9 mouse cellular contexts compared by ENCODE assay signal in the genomic region with DNA sequence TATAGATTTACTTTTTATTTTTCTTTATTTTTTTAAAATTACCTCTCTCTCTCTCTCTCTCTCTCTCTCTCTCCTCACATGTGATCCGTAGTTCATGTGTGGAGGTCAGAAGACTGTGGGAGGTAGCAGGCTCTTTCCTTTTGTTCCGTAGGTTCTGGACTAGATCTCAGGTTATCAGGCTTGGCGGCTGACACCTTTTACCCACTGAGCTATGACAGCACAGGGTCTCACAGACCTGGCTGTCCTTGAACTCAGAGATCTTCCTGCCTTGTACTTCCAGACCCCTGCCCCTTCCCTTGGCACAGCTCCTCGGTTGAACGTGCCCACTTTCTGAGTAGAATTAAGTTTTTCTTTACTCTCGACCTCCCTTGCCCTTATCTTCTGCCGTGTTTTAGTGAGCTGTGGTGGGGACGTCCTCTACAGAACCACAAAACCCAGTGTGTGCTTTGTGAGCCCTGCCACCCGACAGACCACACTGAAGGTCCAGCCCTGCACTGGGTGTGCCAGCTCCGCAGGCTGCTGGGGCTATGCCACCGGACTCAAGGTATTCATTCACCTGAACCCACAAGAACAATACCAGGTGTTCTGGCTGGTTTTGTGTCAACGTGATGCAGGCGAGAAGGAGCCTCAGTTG. TPM values are rescaled to one million over a fixed set of nuclear protein-coding genes. Genes with fewer than 3 reads are reported as not detected.
DNase-seq lines count a peak whose midpoint lies in the region; ATAC-seq and TF ChIP-seq lines count a peak whose summit lies in the region.
"Had no signal": no experiment of that assay in that cellular context is flagged by ENCODE, and none has a peak within 500 bp of the region (broad histone marks: within the 10 kb centered on the region; RNA-seq: fewer than 3 reads in every experiment).

No protein-coding gene starts in this region.

- DNase-seq in left cerebral cortex, adult 2 months (ENCODE audit: extremely low spot score in 1 of 2, low spot score in 2 of 2) = no peak
- DNase-seq in left cerebral cortex, adult 8-10 months (ENCODE audit: low spot score in 2 of 2) = no peak
- no peak for DNase-seq in forebrain, embryonic 10.5 days (ENCODE audit: extremely low spot score, low spot score)
- no peak for DNase-seq in adrenal gland, postnatal 14 days
- no peak for DNase-seq in thymus, postnatal 14 days
- no peak for DNase-seq in layer of hippocampus, postnatal 25 days (ENCODE audit: extremely low spot score in 1 of 2, low spot score in 1 of 2)

- no peaks in the 10 kb centered on the region for H3K36me3 ChIP-seq in forebrain, embryonic 10.5 days (replicated peaks)
- H3K36me3 ChIP-seq in intestine, embryonic 16.5 days (ENCODE audit: control insufficient read depth, insufficient read depth, low read length) = no peaks in the 10 kb centered on the region
- no peaks in the 10 kb centered on the region for H3K36me3 ChIP-seq in myocyte (ENCODE audit: control insufficient read depth, insufficient read depth)

- peak overlapping the region; percentile 62 for H3K4me2 ChIP-seq in intestine, embryonic 16.5 days (ENCODE audit: low read depth, low read length)
- H3K4me2 ChIP-seq in myocyte (ENCODE audit: low read depth) = peak overlapping the region; percentile 77

- no peaks in the 10 kb centered on the region for H3K9me3 ChIP-seq in forebrain, embryonic 10.5 days
- H3K9me3 ChIP-seq in intestine, embryonic 16.5 days (ENCODE audit: control insufficient read depth, low read length) = no peaks in the 10 kb centered on the region

- no peaks in the 10 kb centered on the region for H3K79me2 ChIP-seq in myocyte (ENCODE audit: control insufficient read depth, insufficient read depth)

- TF ChIP-seq POLR2A in myocyte (IDR thresholded peaks at IDR 0.05; ENCODE audit: insufficient read length, low read depth) = no peak

- intact Hi-C loops in left cerebral cortex, adult 2 months (cut with DNase I) = loop anchor here (5.0 kb wide), 1 partner anchor 94 kb away; the partner anchor contains the start of gene Grasp

- H3K27ac ChIP-seq in left cerebral cortex, adult 2 months = peak overlapping the region; percentile 29
- peak overlapping the region; percentile 48 for H3K27ac ChIP-seq in forebrain, embryonic 10.5 days
- no peak overlapping the region for H3K27ac ChIP-seq in intestine, embryonic 16.5 days (ENCODE audit: low read length)

- no peak overlapping the region for H3ac ChIP-seq in myocyte (ENCODE audit: control insufficient read depth, insufficient read length)

- 74% methylated on average over 13 of the region's 13 CpGs for WGBS in forebrain, embryonic 10.5 days
- 62% methylated on average over 13 of the region's 13 CpGs for WGBS in intestine, embryonic 16.5 days

- peaks cover 10% of the 10 kb centered on the region; the same call in 1 of the 2 replicates for H3K27me3 ChIP-seq in forebrain, embryonic 10.5 days (ENCODE audit: poor library complexity, severe bottlenecking)
- no peaks in the 10 kb centered on the region for H3K27me3 ChIP-seq in intestine, embryonic 16.5 days (replicated peaks; ENCODE audit: control insufficient read depth, insufficient read depth, low read length)
- no peaks in the 10 kb centered on the region for H3K27me3 ChIP-seq in myocyte (ENCODE audit: control insufficient read depth, insufficient read depth, insufficient read length)
- H3K27me3 ChIP-seq: Patski had no signal

- H3K4me1 ChIP-seq in forebrain, embryonic 10.5 days = peaks cover 26% of the 10 kb centered on the region
- peaks cover 21% of the 10 kb centered on the region for H3K4me1 ChIP-seq in intestine, embryonic 16.5 days (ENCODE audit: control insufficient read depth, insufficient read depth, low read length)

- TF ChIP-seq CTCF in left cerebral cortex, adult 2 months (IDR thresholded peaks at IDR 0.05) = no peak

- peak overlapping the region; percentile 51 for H3K4me3 ChIP-seq in left cerebral cortex, adult 2 months
- H3K4me3 ChIP-seq in forebrain, embryonic 10.5 days = peak overlapping the region; percentile 37
- peak overlapping the region; percentile 42; the same call in 1 of the 2 replicates for H3K4me3 ChIP-seq in intestine, embryonic 16.5 days (ENCODE audit: low read length)
- H3K4me3 ChIP-seq in myocyte = peak overlapping the region; percentile 2

- ATAC-seq in intestine, embryonic 16.5 days = no peak

- no peak overlapping the region for H3K9ac ChIP-seq in intestine, embryonic 16.5 days (ENCODE audit: low read depth, low read length)

TF ChIP-seq in myocyte, 11 proteins besides CTCF, POLR2A, EP300 and RAD21:
- TF ChIP-seq TCF3 (IDR thresholded peaks at IDR 0.05; ENCODE audit: insufficient read length, low read depth) (no peak), USF1 (IDR thresholded peaks at IDR 0.05; ENCODE audit: low read depth) (no peak), REST (IDR thresholded peaks at IDR 0.05; ENCODE audit: insufficient read depth, insufficient read length) (no peak), MYOG (IDR thresholded peaks at IDR 0.05; ENCODE audit: control insufficient read depth in 1 of 3, insufficient read depth in 1 of 3, insufficient read length in 2 of 3, low read depth in 2 of 3) (no peak), SRF (IDR thresholded peaks at IDR 0.05; ENCODE audit: control insufficient read depth, insufficient read length, low read depth) (no peak), MYOD1 (IDR thresholded peaks at IDR 0.05; ENCODE audit: control insufficient read depth in 1 of 3, insufficient read length in 2 of 3, low read depth in 2 of 3) (no peak)

RNA-seq across cellular contexts. Expression of gene 6030408B16Rik, which starts 23.4 kb away (rescaled TPM):
- total RNA-seq in left cerebral cortex, adult 2 months (2021) = under 1 TPM; 0.30 to 0.41 TPM
- under 1 TPM in 3 of 4 experiments, not detected in 1; 0.18 to 0.91 (median 0.84) TPM for total RNA-seq in left cerebral cortex, adult 8-10 months (2022)
- polyA plus RNA-seq in forebrain, embryonic 10.5 days (2016; fragmentation: Nextera tagmentation; extraction: Ambion mirVana) = 0.07 and 0.27 TPM in 2 replicates
- 3.6 and 4.4 TPM in 2 replicates for polyA plus RNA-seq in intestine, embryonic 16.5 days (2015; fragmentation: Nextera tagmentation; extraction: Ambion mirVana)
- polyA plus RNA-seq in myocyte (2012; fragmentation: generic; extraction: Trizol) = 0.16 TPM
- 2.1 and 2.4 TPM in 2 replicates for total RNA-seq in adrenal gland, postnatal 14 days (2021)
- under 1 TPM; 0.22 to 0.42 TPM for total RNA-seq in layer of hippocampus, postnatal 25 days (2021)
- polyA plus RNA-seq: Patski had no signal

RNA-seq across cellular contexts. Expression of gene Atg101, which starts 32.3 kb away (rescaled TPM):
- total RNA-seq in left cerebral cortex, adult 2 months (2021) = 10 to 100 TPM; 41.9 to 44.5 TPM
- total RNA-seq in left cerebral cortex, adult 8-10 months (2022) = 10 to 100 TPM; 35.9 to 39.3 (median 37.6) TPM
- 77.2 and 77.8 TPM in 2 replicates for polyA plus RNA-seq in forebrain, embryonic 10.5 days (2016; fragmentation: Nextera tagmentation; extraction: Ambion mirVana)
- 58.3 and 67.1 TPM in 2 replicates for polyA plus RNA-seq in intestine, embryonic 16.5 days (2015; fragmentation: Nextera tagmentation; extraction: Ambion mirVana)
- 110 TPM for polyA plus RNA-seq in myocyte (2012; fragmentation: generic; extraction: Trizol)
- 64.4 and 97.1 TPM in 2 replicates for total RNA-seq in adrenal gland, postnatal 14 days (2021)
- 10 to 100 TPM; 45.2 to 53.9 TPM for total RNA-seq in layer of hippocampus, postnatal 25 days (2021)

RNA-seq across cellular contexts. Expression of gene Krt80, which starts 53.6 kb away (rescaled TPM):
- total RNA-seq in left cerebral cortex, adult 2 months (2021) = 1 to 10 TPM; 2.9 to 3.9 TPM
- 1 to 10 TPM; 3.4 to 5.1 (median 4.2) TPM for total RNA-seq in left cerebral cortex, adult 8-10 months (2022)
- polyA plus RNA-seq in forebrain, embryonic 10.5 days (2016; fragmentation: Nextera tagmentation; extraction: Ambion mirVana) = 0.07 TPM in 1 of 2 replicates, not detected in the other
- 1.1 and 1.2 TPM in 2 replicates for polyA plus RNA-seq in intestine, embryonic 16.5 days (2015; fragmentation: Nextera tagmentation; extraction: Ambion mirVana)
- polyA plus RNA-seq in myocyte (2012; fragmentation: generic; extraction: Trizol) = 7.7 TPM
- 0.74 and 1.1 TPM in 2 replicates for total RNA-seq in adrenal gland, postnatal 14 days (2021)
- under 1 TPM; 0.21 to 0.22 TPM for total RNA-seq in layer of hippocampus, postnatal 25 days (2021)
